Mouse (Mus musculus): ENCODE results near the gene Heatr3. TPM values are rescaled to one million over a fixed set of nuclear protein-coding genes. Genes with fewer than 3 reads are reported as not detected.
"Not testable (repeated sequence)": the region's sequence is repeated elsewhere in the genome, so short reads cannot be mapped to it uniquely, and the experiment has no call there.

The Heatr3 gene
- polyA plus RNA-seq, 1 experiment from 2014 or later: 55.8 TPM

- Histone ChIP-seq H3K4me1 (peaks cover 27% of the 10 kb centered on the region), H3K27me3 (no peaks in the 10 kb centered on the region), H3K9me3 (no peaks in the 10 kb centered on the region), H3K4me3 (peak overlapping the region; percentile 89), H3K9ac (peak overlapping the region; percentile 90), H3K36me3 (0 out of 2 replicates have a peak, but pooled peaks cover 3% of the 10 kb centered on the region), H3K27ac (peak overlapping the region; percentile 96), H3K4me2 (peak overlapping the region; percentile 98)
- under 1% methylated on average over 10 of the region's 10 CpGs for WGBS
- ATAC-seq (ENCODE audit: insufficient number of reproducible peaks, insufficient read depth, low FRiP score, low TSS enrichment, low read depth): no peak
Observed at GRCm38 (mm10) chr8:88198551-88198944, 60.9 kb downstream of the Heatr3 start.

GRCm38 (mm10) chr8:88198945-88199571 is 61.4 kb downstream of the Heatr3 start, which contains the start of gene Tent4b:
TSS of gene Tent4b (plus strand) at chr8:88199213.
- under 1% methylated on average over 55 of the region's 97 CpGs for WGBS

DNA sequence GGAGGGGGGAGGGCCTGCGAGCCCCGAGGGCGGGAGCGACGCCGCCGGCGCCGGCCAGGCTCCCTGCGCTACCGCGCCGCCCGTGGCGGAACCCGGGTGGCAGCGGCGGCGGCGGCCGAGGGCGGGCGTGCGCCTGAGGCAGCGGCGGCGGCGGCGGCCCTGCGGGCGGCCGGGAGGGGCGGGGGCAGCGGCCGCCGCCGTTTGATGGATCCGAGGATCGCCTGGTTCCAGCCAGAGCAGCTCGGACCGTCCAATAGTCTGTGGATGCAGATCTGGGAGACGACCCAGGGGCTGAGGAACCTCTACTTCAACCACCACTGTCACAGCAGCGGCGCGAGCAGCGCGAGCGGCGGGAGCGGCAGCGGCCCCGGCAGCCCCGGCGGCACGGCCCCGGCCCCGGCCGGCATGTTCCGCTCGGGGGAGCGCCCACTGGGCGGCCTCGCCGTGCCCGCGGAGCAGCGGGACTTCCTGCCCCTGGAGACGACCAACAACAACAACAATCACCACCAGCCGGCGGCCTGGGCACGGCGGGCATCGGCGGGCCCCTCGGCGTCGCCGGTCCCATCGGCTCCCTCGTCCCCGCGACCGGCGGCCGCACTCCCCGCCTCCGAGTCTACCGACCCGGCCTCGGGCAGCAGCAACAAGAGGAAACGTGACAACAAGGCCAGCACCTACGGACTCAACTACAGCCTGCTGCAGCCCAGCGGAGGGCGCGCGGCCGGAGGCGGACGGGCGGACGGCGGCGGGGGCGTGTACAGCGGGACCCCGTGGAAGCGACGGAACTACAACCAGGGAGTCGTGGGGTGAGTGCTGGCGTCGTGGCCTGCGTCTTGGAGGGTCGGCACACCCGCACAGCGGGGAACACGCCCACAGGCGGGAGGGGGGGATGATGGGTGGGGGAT is 62.3 kb downstream of the Heatr3 start:
- H3K4me2 ChIP-seq: peak overlapping the region; percentile 98
- H3K9ac ChIP-seq: peak overlapping the region; percentile 90
- peaks cover 3% of the 10 kb centered on the region; the same call in 1 of the 2 replicates for H3K36me3 ChIP-seq
- peak; percentile 45; the same call in 1 of the 2 replicates for ATAC-seq (ENCODE audit: insufficient number of reproducible peaks, insufficient read depth, low FRiP score, low TSS enrichment, low read depth)
- no peaks in the 10 kb centered on the region for H3K27me3 ChIP-seq
- under 1% methylated on average over 83 of the region's 117 CpGs for WGBS
- no peaks in the 10 kb centered on the region for H3K9me3 ChIP-seq
- H3K4me1 ChIP-seq: peaks cover 27% of the 10 kb centered on the region
- peak overlapping the region; percentile 96 for H3K27ac ChIP-seq
- H3K4me3 ChIP-seq: peak overlapping the region; percentile 89

More at GRCm38 (mm10) chr8:88198945-88199571, 61.4 kb downstream of the Heatr3 start, which contains the start of gene Tent4b:
- H3K27ac ChIP-seq: peak within 1 kb of the TSS; percentile 96
- H3K4me1 ChIP-seq: peaks cover 27% of the 10 kb centered on the region
- 0 out of 2 replicates have a peak, but pooled peaks cover 3% of the 10 kb centered on the region for H3K36me3 ChIP-seq
- H3K4me3 ChIP-seq: peak within 1 kb of the TSS; percentile 89
- no peaks in the 10 kb centered on the region for H3K27me3 ChIP-seq
- peak within 1 kb of the TSS; percentile 90 for H3K9ac ChIP-seq
- H3K9me3 ChIP-seq: no peaks in the 10 kb centered on the region
- peak; percentile 94 for ATAC-seq (ENCODE audit: insufficient number of reproducible peaks, insufficient read depth, low FRiP score, low TSS enrichment, low read depth)
- peak within 1 kb of the TSS; percentile 98 for H3K4me2 ChIP-seq

DNA sequence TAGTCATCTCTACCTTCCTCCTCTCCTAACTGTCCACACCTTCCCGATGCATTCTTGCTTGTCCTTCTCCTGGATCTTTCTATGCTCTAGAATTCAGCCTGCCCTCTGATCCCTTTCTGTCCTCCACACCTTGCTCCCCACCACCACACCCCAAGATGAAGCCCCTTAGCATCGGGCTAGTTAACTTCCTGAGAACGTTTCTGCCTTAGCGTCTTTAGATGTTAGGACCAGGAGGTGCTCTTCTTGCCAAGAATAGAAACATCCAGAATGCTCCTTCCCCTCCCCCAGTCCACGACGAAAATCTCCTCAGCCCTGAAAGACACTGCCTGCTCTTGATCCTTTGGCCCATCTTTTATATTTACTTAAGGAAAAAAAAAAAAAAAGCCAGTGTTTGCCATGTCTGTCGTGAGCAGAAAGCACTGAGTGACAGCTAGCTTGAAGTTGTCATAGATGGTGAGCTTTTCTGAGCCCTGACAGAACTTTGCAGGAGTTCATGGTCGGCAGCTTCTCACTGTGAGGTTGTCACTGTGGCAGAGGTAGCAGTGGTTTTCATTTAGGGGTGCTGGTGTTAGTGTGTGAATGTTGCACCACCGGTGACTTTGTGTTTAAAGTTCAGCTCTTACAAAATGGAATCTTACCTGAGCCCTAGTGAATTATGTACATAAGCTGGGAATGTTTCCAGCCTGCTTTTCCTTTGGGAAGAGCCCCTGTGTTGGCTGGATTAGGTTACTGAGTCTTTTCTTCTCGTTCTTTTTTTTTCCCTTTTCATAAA is 63.3 kb downstream of the Heatr3 start:
- Histone ChIP-seq H3K4me3 (peak overlapping the region; percentile 89), H3K9me3 (no peaks in the 10 kb centered on the region), H3K36me3 (peaks cover 8% of the 10 kb centered on the region; the same call in 1 of the 2 replicates), H3K27ac (no peak overlapping the region; the same call in 1 of the 2 replicates), H3K4me2 (peak overlapping the region; percentile 98), H3K9ac (peak overlapping the region; percentile 90), H3K27me3 (no peaks in the 10 kb centered on the region), H3K4me1 (peaks cover 27% of the 10 kb centered on the region)
- ATAC-seq (ENCODE audit: insufficient number of reproducible peaks, insufficient read depth, low FRiP score, low TSS enrichment, low read depth): no peak
- WGBS: 11% methylated on average over 10 of the region's 10 CpGs

- Histone ChIP-seq H3K4me3 (peak overlapping the region; percentile 89), H3K27ac (no peak overlapping the region), H3K27me3 (no peaks in the 10 kb centered on the region), H3K4me1 (peaks cover 27% of the 10 kb centered on the region), H3K4me2 (peak overlapping the region; percentile 98), H3K9ac (0 out of 2 replicates have a peak overlapping the region, but pooled peaks have one; percentile 22), H3K36me3 (peaks cover 11% of the 10 kb centered on the region; the same call in 1 of the 2 replicates), H3K9me3 (no peaks in the 10 kb centered on the region)
- WGBS: 37% methylated on average over 3 of the region's 3 CpGs
- no peak for ATAC-seq (ENCODE audit: insufficient number of reproducible peaks, insufficient read depth, low FRiP score, low TSS enrichment, low read depth)
Observed at GRCm38 (mm10) chr8:88201641-88202040, 64.0 kb downstream of the Heatr3 start.

DNA sequence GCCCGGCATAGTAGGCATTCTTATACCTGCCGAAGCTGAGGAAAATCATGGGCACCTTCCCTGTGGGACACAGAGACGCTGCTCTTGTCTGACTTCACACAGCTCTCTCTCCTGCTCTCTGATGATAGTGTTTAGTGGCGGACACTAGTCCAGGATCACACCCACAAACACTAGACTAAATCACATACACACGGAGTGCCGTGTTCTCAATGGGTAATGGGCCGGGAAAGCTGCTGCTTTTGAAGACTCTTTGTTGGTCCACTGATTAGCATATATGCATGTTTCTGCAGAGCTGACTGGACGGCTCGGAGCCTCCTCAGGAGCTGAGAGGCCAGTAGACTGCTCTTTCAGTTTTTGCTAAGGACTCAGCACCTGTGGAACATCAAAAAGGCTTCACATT is 68.4 kb downstream of the Heatr3 start:
- Histone ChIP-seq H3K27ac (no peak overlapping the region), H3K9ac (no peak overlapping the region), H3K9me3 (no peaks in the 10 kb centered on the region), H3K36me3 (peaks cover 18% of the 10 kb centered on the region), H3K4me1 (peaks cover 17% of the 10 kb centered on the region), H3K4me2 (no peak overlapping the region), H3K27me3 (no peaks in the 10 kb centered on the region), H3K4me3 (no peak overlapping the region)
- 87% methylated on average over 9 of the region's 9 CpGs for WGBS
- no peak for ATAC-seq (ENCODE audit: insufficient number of reproducible peaks, insufficient read depth, low FRiP score, low TSS enrichment, low read depth)

DNA sequence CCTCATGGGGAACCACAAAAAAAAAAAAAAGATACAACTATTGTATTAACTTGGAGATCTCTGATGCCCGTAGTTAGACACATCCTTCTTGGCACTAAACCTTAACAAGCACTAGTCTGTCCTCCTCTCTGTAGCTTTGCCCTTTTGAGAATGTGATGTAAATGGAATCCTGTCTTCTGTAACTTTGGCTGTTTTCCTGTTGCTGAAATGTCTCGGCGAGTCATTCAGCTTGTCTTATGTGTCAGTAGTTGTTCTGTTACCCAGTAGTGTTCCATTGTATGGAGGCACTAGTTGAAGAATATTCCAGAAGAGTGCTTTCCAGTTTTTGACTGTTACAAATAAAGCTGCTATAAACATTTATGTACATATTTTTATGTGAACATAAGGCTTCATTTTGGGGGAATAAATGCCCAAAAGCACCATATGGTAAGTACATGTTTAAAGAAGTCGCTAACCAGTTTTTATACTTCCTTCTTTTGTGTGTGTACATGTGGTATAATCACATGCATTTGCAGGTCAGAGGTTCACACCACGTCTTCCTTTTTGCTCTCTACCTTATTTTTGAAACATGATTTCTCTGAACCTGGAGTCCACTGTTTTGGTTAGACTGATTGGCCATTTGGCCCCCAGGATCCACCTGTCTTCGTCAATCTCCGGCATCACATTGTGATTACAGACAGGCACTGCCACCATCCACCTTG is 69.6 kb downstream of the Heatr3 start:
- Histone ChIP-seq H3K4me3 (no peak overlapping the region), H3K9ac (no peak overlapping the region), H3K27me3 (no peaks in the 10 kb centered on the region), H3K4me2 (no peak overlapping the region), H3K36me3 (peaks cover 18% of the 10 kb centered on the region), H3K9me3 (no peaks in the 10 kb centered on the region), H3K27ac (no peak overlapping the region), H3K4me1 (peaks cover 4% of the 10 kb centered on the region)
- WGBS: 88% methylated on average over 7 of the region's 7 CpGs
- ATAC-seq (ENCODE audit: insufficient number of reproducible peaks, insufficient read depth, low FRiP score, low TSS enrichment, low read depth): no peak

DNA sequence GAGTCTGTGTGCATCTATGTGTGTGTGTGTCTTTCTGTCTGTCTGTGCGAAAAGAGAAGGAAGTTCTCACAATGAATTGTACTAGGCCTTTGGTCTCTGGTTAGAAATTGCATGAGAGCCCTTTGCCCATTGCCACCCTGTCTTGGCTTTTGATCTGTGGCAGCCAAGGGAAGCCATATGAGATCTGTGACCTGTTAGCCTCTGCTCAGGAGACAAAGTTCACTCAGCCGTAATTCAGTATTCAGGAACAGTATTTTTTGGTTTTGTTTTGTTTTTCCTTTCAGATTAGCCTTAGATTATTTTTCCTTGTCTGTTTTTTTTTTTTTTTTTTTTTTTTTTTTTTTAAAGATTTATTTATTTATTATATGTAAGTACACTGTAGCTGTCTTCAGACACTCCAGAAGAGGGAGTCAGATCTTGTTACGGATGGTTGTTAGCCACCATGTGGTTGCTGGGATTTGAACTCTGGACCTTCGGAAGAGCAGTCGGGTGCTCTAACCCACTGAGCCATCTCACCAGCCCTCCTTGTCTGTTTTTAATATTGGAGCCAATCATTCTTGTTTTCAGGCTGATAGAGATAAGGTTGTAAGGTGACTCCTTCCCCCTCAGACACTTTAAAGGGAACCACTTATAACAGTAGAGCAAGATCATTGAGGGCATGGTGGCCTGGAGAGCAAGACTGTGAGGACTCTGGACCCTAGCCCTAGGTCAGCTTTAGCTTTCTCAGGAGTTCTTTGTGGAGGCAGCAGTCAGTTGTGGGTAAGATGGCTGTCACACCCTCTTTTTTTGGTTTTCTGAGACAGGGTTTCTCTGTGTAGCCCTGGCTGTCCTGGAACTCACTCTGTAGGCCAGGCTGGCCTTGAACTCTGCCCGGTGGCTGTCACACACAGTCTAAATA is 72.5 kb downstream of the Heatr3 start:
- not testable (repeated sequence) for H3K9ac ChIP-seq; ATAC-seq (ENCODE audit: insufficient number of reproducible peaks, insufficient read depth, low FRiP score, low TSS enrichment, low read depth); H3K9me3 ChIP-seq; H3K4me3 ChIP-seq; H3K4me1 ChIP-seq; H3K4me2 ChIP-seq; H3K27me3 ChIP-seq; H3K27ac ChIP-seq
- WGBS: 86% methylated on average over 6 of the region's 6 CpGs
- peaks cover 20% of the 10 kb centered on the region for H3K36me3 ChIP-seq

DNA sequence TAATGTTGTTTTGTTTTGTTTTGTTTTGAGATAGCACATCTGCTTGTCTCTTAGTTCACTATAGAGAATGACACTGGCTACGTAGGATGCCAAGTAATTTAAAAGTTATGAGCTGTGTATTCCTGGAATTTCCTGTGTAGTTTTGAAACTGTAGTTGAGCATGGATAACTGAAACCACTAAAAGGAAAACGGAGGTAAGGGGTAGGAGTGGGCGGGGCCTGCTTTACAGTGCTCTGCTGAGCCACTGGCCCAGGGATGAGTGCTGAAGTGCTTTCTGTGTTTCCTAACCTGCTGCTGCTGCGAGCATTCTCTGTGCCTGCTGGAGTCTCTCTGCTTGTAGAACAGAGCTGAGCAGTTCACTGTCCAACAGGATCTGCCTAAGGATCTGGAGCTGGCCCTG is 83.7 kb downstream of the Heatr3 start:
- H3K4me2 ChIP-seq: no peak overlapping the region
- H3K27ac ChIP-seq: peak overlapping the region; percentile 56; the same call in 1 of the 2 replicates
- H3K4me3 ChIP-seq: no peak overlapping the region
- H3K36me3 ChIP-seq: peaks cover 3% of the 10 kb centered on the region; the same call in 1 of the 2 replicates
- H3K9ac ChIP-seq: no peak overlapping the region
- 36% methylated on average over 4 of the region's 4 CpGs for WGBS
- no peaks in the 10 kb centered on the region for H3K27me3 ChIP-seq
- H3K9me3 ChIP-seq: no peaks in the 10 kb centered on the region
- ATAC-seq (ENCODE audit: insufficient number of reproducible peaks, insufficient read depth, low FRiP score, low TSS enrichment, low read depth): no peak
- H3K4me1 ChIP-seq: peaks cover 28% of the 10 kb centered on the region

Data from embryonic facial prominence, embryonic 13.5 days (tissue).